Mouse (Mus musculus): ENCODE results near the gene Ttll7. TPM values are rescaled to one million over a fixed set of nuclear protein-coding genes. Genes with fewer than 3 reads are reported as not detected.

The Ttll7 gene
- total RNA-seq, 2 experiments from 2014 or later = 63.7 to 165 TPM

DNA sequence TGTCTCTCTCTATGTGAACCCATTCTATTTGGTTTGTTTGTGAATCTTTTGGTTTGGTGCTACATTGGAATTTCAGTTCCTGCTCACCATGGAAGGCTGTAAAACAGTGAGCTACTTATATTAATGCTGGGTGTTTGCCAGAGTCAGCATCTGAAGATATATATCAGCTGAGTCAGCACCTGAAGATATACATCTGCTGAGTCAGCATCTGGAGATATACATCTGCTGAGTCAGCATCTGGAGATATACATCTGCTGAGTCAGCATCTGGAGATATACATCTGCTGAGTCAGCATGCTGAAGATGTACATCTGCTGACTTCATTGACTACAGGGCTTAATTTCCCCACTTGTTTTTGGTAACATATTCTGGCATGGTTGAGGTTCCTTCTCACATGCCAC lies 110.7 kb downstream of the Ttll7 start:
- TF ChIP-seq CTCF (IDR thresholded peaks at IDR 0.05) = no peak
- H3K27ac ChIP-seq = no peak overlapping the region
- no peak for DNase-seq
- intact Hi-C loops (cut with DNase I) = no loop called here
- no peak overlapping the region for H3K4me3 ChIP-seq

DNA sequence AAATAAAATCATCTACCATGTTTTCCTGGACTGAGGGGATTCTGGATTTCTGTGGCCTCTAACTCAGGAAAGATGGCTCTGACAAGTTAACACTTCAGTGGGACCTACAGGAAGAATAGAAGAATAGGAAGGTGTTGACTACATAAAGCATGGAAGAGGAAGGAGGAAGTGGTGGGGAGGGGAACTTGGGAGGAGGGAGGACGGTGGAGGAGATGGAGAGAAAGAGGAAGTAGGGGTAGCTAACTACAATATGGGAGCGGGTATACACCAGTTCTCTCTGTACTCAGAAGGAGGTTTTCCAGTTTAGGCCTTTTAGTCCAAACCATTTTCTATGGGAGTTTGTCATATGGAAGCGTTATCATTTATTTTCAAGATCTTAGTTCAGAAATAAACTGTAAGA lies 112.2 kb downstream of the Ttll7 start:
- no peak for DNase-seq
- no peak for TF ChIP-seq CTCF (IDR thresholded peaks at IDR 0.05)
- H3K4me3 ChIP-seq = no peak overlapping the region
- intact Hi-C loops (cut with DNase I) = no loop called here
- no peak overlapping the region for H3K27ac ChIP-seq

DNA sequence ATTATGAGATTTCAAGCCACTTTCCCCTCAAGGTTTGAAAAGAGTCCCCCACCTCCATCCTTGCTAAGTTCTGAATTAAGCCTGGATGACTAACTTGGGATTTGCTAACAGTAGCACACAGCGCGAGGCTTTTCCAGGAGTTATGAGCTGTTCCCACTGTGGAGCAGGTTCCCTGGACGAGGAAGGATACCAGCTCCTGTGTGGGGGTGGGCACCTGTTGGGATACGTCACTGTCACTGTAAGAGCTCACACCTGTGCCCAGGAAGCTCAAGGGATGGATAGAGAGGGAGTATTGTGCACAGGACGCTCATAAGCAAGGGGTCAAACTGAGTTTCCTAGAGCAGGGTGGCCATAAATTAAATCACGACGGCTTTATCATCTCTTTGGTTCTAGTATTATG lies 115.1 kb downstream of the Ttll7 start:
- TF ChIP-seq CTCF (IDR thresholded peaks at IDR 0.05) = no peak
- H3K27ac ChIP-seq = no peak overlapping the region
- no peak for DNase-seq
- no peak overlapping the region for H3K4me3 ChIP-seq
- intact Hi-C loops (cut with DNase I) = no loop called here

DNA sequence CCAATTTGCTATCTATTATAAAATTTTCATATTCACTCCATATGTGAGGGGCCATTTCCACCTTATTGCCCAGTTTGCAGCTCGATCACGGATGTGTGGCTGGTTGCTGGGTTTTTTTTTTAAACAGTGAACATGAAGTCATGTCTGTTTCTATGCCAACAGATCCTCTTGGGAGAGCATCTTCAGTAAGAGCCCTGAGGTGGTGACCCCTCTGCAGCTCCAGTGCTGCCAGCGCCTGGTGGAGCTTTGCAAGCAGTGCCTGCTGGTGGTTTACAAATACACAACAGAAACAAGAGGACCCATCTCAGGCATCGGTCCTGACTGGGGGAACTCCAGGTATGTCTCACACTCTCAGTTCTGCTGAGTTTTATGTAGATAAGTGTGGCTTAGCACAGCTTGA lies 115.7 kb downstream of the Ttll7 start:
- H3K27ac ChIP-seq = no peak overlapping the region
- intact Hi-C loops (cut with DNase I) = no loop called here
- DNase-seq = no peak
- no peak for TF ChIP-seq CTCF (IDR thresholded peaks at IDR 0.05)
- no peak overlapping the region for H3K4me3 ChIP-seq

DNA sequence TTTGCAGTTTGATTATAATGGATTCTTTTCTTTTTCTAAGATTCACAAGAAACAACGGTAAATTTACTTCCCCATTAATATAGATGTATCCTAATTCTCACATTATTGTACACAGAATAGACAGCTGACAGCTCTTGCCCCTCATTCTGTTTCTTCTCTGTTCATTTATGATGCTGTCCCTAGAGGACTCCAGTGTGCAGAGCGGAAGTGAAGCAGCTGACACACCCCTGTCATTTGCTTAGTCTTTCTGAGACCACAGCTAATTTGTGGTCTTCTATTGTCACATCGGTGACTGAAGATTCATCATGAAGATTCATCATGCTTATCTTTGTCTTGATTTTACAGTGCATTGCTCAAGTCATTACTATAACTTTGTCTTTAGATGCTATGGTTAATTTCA lies 126.1 kb downstream of the Ttll7 start:
- intact Hi-C loops (cut with DNase I) = no loop called here

DNA sequence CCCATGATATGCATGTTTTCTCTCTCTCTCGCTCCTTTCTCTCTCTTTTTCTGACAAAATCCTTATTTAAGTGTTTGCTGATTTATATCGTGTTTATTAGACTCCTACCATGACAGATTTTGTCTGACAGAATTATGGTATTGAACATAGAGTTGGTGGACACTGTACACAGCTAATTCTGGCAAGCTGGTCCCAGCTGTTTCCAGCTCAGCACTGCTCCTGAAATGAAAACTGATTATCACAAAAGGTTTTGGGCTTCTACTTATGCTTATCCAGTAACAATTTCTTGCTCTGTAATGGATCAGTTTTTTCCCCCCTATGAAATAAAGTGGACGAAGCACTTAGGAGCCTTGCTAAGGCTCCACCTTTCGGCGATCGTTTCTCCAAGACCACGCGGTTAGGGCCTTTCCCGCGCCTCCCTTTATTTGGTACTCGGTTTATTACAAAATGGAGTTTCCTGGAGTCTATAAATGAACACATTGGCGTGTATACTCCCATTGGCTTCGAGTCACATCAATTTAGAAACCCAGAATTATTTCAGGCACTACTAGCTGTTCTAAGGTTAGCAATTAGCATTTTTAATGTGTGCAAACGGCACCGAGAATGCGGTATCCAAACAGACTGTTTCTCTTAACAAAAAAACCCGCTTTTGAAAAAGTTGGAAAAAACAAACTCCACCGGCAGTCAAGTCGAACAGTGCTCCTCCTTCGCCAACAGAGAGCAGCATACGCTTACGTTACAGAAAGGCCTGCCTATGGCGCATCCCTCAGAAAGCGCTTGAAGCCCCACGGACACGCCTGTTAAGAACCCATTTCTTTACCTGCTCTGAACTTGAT lies 141.9 kb downstream of the Ttll7 start:
- intact Hi-C loops (cut with DNase I) = loop anchor here (5.0 kb wide), 1 partner anchor 1013 kb away; no protein-coding TSS in a partner anchor
- H3K27ac ChIP-seq = no peak overlapping the region
- peak; percentile 34 for DNase-seq
- H3K4me3 ChIP-seq = peak overlapping the region; percentile 60
- TF ChIP-seq CTCF (IDR thresholded peaks at IDR 0.05) = peak; percentile 71

More for the DNA sequence above, 126.1 kb downstream of the Ttll7 start:
- no peak for DNase-seq
- no peak overlapping the region for H3K4me3 ChIP-seq
- TF ChIP-seq CTCF (IDR thresholded peaks at IDR 0.05) = no peak
- no peak overlapping the region for H3K27ac ChIP-seq

DNA sequence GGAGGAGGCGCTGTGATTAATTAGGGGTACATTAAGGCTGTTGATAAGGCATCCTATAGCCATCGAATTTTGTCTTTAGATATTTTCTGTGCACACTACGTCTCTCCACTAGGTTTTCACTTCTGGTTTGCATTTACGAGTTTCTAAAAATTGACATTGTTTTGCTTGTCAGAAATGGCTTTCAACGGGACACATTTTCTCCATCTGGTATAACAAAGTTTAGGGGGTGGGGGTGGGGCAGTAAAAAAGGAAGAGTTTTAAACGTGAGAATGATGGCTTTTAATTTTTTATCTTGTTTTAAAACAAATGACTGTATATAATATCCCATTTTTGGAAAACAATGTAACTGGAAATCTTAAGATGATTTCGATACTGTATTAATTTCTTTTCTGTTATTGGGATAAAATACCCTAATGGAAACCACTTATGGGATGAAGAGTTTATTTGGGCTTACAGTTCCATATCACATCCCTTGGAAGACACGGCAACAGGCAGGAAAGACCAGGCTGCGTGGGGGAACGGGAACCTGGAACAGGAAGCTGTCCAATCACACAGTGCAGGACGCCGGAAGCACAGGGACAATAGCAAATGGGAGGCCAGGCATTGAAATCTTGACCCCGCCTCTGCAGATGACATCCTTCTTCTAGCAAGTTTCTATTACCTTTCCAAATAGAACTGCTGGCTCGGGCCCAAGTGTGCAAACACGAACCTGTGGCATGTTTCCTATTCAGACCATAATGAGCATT lies 142.7 kb downstream of the Ttll7 start:
- H3K27ac ChIP-seq = no peak overlapping the region
- no peak for DNase-seq
- intact Hi-C loops (cut with DNase I) = loop anchor here (5.0 kb wide), 1 partner anchor 1012 kb away; no protein-coding TSS in a partner anchor
- TF ChIP-seq CTCF (IDR thresholded peaks at IDR 0.05) = no peak
- H3K4me3 ChIP-seq = peak overlapping the region; percentile 60

DNA sequence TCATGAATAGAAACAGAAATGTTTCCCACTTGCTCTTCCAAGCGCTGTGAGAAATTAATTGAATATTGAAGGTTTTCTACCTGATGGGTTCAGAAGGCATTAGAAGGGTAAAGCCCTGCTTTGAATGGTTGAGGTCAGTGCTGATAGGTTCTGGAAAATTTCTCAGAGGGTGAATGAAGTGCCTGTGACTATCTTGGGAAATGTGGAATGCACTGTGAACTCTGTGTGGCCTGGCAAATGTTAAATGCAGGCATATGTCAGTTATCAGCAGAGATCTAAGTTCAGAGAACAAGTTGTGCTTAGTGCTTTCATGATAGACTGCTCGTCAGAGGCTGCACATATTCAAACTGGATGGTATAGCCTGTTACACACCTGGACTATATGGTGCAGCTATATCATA lies 147.0 kb downstream of the Ttll7 start:
- no peak overlapping the region for H3K4me3 ChIP-seq
- no peak for DNase-seq
- no peak for TF ChIP-seq CTCF (IDR thresholded peaks at IDR 0.05)
- intact Hi-C loops (cut with DNase I) = no loop called here
- no peak overlapping the region for H3K27ac ChIP-seq

DNA sequence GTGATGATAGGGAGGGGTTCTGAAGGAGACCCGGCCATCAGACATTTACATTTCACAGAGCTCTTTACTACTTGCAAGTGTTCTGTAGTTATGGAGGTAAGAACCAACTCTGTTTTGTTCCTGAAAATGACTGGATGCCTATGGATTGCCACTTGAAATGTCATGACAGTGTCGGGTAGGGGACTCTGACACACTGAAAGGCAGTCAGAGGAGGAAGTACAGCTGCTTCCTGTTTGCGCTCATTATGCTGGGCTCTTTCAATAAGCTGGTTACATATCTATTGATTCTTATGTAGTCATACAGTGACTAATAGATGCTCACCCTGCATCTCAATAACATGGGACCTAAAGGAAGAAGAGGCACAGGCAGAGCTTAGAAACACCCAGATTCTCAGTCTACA lies 148.8 kb downstream of the Ttll7 start:
- DNase-seq = no peak
- H3K27ac ChIP-seq = no peak overlapping the region
- no peak for TF ChIP-seq CTCF (IDR thresholded peaks at IDR 0.05)
- intact Hi-C loops (cut with DNase I) = no loop called here
- H3K4me3 ChIP-seq = no peak overlapping the region

DNA sequence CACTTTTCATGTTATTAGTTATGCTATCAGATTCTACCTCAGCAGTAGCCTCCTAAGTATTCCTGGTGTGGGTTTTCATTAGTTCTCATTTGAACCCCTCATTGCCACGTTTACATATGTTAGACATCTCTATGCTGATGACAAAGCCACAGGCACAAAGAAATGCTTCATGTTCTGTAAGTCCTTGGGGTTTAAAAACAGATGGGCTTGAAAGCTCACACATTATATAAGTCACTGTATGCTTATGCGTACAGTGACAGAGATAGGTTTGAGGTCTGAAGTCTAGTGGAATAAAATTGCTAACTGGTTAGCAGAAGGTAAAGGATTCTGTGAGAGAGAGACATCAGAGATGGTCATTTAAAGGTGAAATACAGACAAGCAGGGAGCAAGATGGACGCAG lies 149.4 kb downstream of the Ttll7 start:
- TF ChIP-seq CTCF (IDR thresholded peaks at IDR 0.05) = no peak
- no peak overlapping the region for H3K4me3 ChIP-seq
- intact Hi-C loops (cut with DNase I) = no loop called here
- no peak overlapping the region for H3K27ac ChIP-seq
- DNase-seq = no peak

DNA sequence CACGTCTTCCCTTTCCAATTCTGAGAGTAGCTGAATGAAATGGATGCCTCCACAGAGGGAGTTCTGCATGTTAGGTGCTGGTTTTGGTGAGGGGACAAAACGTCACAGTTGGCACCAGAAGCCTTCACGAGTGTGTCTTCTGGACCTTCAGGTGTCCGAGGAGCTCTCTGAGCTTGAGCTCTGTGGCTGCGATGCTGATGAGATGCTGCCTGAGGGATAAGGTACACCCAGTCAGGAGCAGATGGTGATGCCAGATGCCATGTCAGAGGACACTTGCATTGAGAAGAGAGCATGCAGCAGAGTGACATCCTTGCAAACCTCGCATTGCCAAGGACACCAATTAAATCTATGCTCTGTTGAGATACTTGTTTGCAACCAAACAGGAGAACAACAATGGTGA lies 164.3 kb downstream of the Ttll7 start:
- intact Hi-C loops (cut with DNase I) = no loop called here
- no peak for TF ChIP-seq CTCF (IDR thresholded peaks at IDR 0.05)
- no peak overlapping the region for H3K4me3 ChIP-seq
- DNase-seq = no peak
- H3K27ac ChIP-seq = no peak overlapping the region

DNA sequence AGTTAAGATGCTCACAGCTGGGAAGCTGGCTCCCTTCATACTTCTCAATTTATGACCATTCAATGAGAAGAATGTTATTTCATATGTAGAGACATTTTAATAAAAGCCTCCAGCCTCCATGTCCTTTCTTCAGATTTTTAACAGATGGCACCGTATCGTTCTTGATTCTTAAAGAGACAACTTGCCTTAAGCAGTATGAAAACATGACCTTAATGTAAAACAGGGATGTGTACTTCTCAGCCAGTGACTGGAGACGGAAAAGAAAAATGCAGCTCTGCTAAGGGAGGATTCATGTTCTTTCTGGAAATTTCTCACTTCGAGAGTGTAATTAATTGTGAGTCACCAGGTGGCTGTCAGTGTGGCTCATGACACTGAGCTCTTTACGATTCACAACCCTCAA lies 167.3 kb downstream of the Ttll7 start:
- H3K27ac ChIP-seq = no peak overlapping the region
- no peak for DNase-seq
- intact Hi-C loops (cut with DNase I) = no loop called here
- TF ChIP-seq CTCF (IDR thresholded peaks at IDR 0.05) = no peak
- H3K4me3 ChIP-seq = no peak overlapping the region

DNA sequence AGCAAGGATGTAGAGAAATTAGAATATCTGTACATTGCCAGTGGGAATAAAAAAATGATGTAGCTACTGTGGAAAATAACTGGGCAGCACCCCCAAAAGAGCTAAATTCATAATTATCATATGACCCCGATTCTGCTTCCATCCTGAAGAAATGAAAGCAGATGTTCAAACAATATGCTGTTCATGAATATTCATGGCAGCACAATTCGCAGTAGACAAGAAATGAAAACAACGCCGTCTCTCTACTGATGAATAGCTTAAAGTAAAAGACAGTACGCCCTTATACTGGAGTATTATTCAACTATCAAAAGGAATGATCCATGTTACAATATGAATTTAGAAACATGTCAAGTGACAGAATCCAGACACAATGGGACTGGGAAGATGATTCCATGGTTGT lies 174.1 kb downstream of the Ttll7 start:
- DNase-seq = no peak
- TF ChIP-seq CTCF (IDR thresholded peaks at IDR 0.05) = no peak
- intact Hi-C loops (cut with DNase I) = no loop called here
- no peak overlapping the region for H3K27ac ChIP-seq
- no peak overlapping the region for H3K4me3 ChIP-seq
